Mouse (Mus musculus): ENCODE measurements around the gene Brsk2. TPM values are rescaled to one million over a fixed set of nuclear protein-coding genes. Genes with fewer than 3 reads are reported as not detected.

Brsk2 gene
- polyA plus RNA-seq, 1 experiment from 2014 or later = 1.1 TPM

GRCm38 (mm10) chr7:141934951-141935350 is 14.6 kb upstream of the Brsk2 start:
- Histone ChIP-seq H3K4me1 (no peaks in the 10 kb centered on the region), H3K27me3 (peaks cover 11% of the 10 kb centered on the region), H3K27ac (no peak overlapping the region), H3K9me3 (no peaks in the 10 kb centered on the region), H3K9ac (no peak overlapping the region), H3K4me3 (no peak overlapping the region), H3K4me2 (no peak overlapping the region), H3K36me3 (no peaks in the 10 kb centered on the region)
- 88% methylated on average over 6 of the region's 6 CpGs for WGBS
- ATAC-seq (ENCODE audit: insufficient number of reproducible peaks, insufficient read depth, low FRiP score, low TSS enrichment, low read depth) = no peak

- H3K27ac ChIP-seq = no peak overlapping the region
- no peak overlapping the region for H3K4me3 ChIP-seq
- WGBS = 70% methylated on average over 5 of the region's 5 CpGs
- no peak overlapping the region for H3K4me2 ChIP-seq
- no peaks in the 10 kb centered on the region for H3K9me3 ChIP-seq
- H3K9ac ChIP-seq = no peak overlapping the region
- no peak for ATAC-seq (ENCODE audit: insufficient number of reproducible peaks, insufficient read depth, low FRiP score, low TSS enrichment, low read depth)
- no peaks in the 10 kb centered on the region for H3K36me3 ChIP-seq
- peaks cover 46% of the 10 kb centered on the region for H3K27me3 ChIP-seq
- no peaks in the 10 kb centered on the region for H3K4me1 ChIP-seq
Measured at GRCm38 (mm10) chr7:141943444-141943843, 6.1 kb upstream of the Brsk2 start.

- peaks cover 65% of the 10 kb centered on the region for H3K27me3 ChIP-seq
- H3K4me3 ChIP-seq = no peak overlapping the region
- 16% methylated on average over 7 of the region's 7 CpGs for WGBS
- H3K9me3 ChIP-seq = no peaks in the 10 kb centered on the region
- H3K4me1 ChIP-seq = peaks cover 13% of the 10 kb centered on the region
- H3K36me3 ChIP-seq = no peaks in the 10 kb centered on the region
- no peak for ATAC-seq (ENCODE audit: insufficient number of reproducible peaks, insufficient read depth, low FRiP score, low TSS enrichment, low read depth)
- H3K9ac ChIP-seq = no peak overlapping the region
- H3K4me2 ChIP-seq = no peak overlapping the region
- no peak overlapping the region for H3K27ac ChIP-seq
Measured at GRCm38 (mm10) chr7:141945927-141946326, 3.6 kb upstream of the Brsk2 start.

DNA sequence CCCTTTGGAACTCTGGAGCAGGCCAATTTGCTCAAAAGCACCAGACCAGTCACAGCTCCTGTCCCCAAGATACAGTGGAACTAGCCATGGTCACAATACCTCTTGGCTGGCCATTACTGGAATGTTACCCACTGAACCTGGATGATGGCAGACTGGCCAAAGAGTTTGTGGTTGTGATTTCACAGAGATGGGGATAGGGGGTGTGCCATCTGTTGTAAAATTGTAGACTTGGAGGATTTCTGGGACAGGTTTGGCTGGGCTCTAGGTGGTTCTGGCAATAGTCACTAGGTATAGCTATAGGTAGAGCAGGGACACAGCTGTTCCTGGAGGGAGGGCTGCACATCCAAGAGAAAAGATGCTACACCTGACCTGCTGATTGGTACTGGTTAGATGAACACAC is 2.0 kb upstream of the Brsk2 start:
- no peaks in the 10 kb centered on the region; the same call in 1 of the 2 replicates for H3K9me3 ChIP-seq
- no peaks in the 10 kb centered on the region for H3K36me3 ChIP-seq
- H3K27me3 ChIP-seq = peaks cover 81% of the 10 kb centered on the region

DNA sequence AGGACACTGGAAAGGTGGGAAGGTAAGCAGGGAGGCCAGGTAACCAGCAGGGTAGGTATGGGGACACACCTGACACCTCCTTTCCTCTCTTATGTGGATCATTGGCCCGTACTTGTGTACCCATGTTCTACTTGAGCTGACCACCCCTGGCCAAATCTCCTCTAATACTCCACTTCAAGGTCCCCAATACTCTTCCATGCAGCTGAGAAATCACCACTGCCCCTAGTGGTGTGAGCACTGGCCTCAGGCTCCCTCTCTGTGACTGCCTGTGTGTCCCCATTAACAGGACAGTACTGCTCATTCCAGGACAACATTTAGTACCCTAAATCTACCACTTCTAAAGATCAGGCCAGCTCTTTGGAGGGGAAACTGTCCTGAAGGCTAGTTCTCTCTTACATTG is 1.5 kb upstream of the Brsk2 start:
- WGBS = 76% methylated on average over 1 of the region's 1 CpGs
- Histone ChIP-seq H3K27ac (no peak overlapping the region), H3K27me3 (peaks cover 87% of the 10 kb centered on the region), H3K4me1 (peaks cover 13% of the 10 kb centered on the region), H3K9ac (no peak overlapping the region), H3K9me3 (no peaks in the 10 kb centered on the region; the same call in 1 of the 2 replicates), H3K4me2 (no peak overlapping the region), H3K4me3 (no peak overlapping the region), H3K36me3 (no peaks in the 10 kb centered on the region)
- ATAC-seq (ENCODE audit: insufficient number of reproducible peaks, insufficient read depth, low FRiP score, low TSS enrichment, low read depth) = no peak

More for the DNA sequence above, 2.0 kb upstream of the Brsk2 start:
- Histone ChIP-seq H3K4me1 (peaks cover 13% of the 10 kb centered on the region), H3K9ac (no peak overlapping the region), H3K4me2 (no peak overlapping the region), H3K27ac (no peak overlapping the region), H3K4me3 (no peak overlapping the region)
- ATAC-seq (ENCODE audit: insufficient number of reproducible peaks, insufficient read depth, low FRiP score, low TSS enrichment, low read depth) = no peak

DNA sequence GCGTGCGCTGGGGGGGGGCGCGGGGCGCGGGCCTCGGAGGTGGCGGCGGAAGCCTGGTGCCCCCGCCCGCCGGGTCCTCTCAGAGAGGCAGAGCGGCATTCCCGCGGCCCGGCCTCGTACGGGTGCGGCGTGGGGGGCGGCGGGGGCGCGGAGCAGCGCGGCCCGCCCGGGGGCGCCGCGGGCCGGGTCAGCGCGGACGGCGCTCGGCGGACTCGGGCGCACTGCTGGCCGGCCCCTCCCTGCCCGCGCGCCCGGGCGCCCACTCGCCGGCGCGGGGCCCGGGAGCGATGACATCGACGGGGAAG is 200 bp downstream of the Brsk2 start:
- Histone ChIP-seq H3K4me2 (peak overlapping the region; percentile 87), H3K4me1 (peaks cover 13% of the 10 kb centered on the region), H3K27me3 (peaks cover 94% of the 10 kb centered on the region), H3K9ac (peak overlapping the region; percentile 70), H3K4me3 (peak overlapping the region; percentile 49), H3K27ac (no peak overlapping the region), H3K36me3 (no peaks in the 10 kb centered on the region), H3K9me3 (no peaks in the 10 kb centered on the region; the same call in 1 of the 2 replicates)
- under 1% methylated on average over 27 of the region's 54 CpGs for WGBS
- ATAC-seq (ENCODE audit: insufficient number of reproducible peaks, insufficient read depth, low FRiP score, low TSS enrichment, low read depth) = no peak

GRCm38 (mm10) chr7:141950104-141951013 is 808 bp downstream of the Brsk2 start:
- peaks cover 13% of the 10 kb centered on the region for H3K4me1 ChIP-seq
- ATAC-seq (ENCODE audit: insufficient number of reproducible peaks, insufficient read depth, low FRiP score, low TSS enrichment, low read depth) = no peak
- H3K4me2 ChIP-seq = peak overlapping the region; percentile 87
- peak overlapping the region; percentile 49 for H3K4me3 ChIP-seq
- peaks cover 95% of the 10 kb centered on the region for H3K27me3 ChIP-seq
- WGBS = 2% methylated on average over 80 of the region's 84 CpGs
- peak overlapping the region; percentile 70 for H3K9ac ChIP-seq
- H3K36me3 ChIP-seq = no peaks in the 10 kb centered on the region
- H3K27ac ChIP-seq = no peak overlapping the region
- H3K9me3 ChIP-seq = no peaks in the 10 kb centered on the region; the same call in 1 of the 2 replicates

GRCm38 (mm10) chr7:141951821-141952220 is 2.3 kb downstream of the Brsk2 start:
- Histone ChIP-seq H3K27me3 (peaks cover 87% of the 10 kb centered on the region), H3K4me2 (no peak overlapping the region), H3K4me3 (no peak overlapping the region), H3K36me3 (no peaks in the 10 kb centered on the region), H3K27ac (no peak overlapping the region), H3K9ac (no peak overlapping the region), H3K9me3 (no peaks in the 10 kb centered on the region; the same call in 1 of the 2 replicates), H3K4me1 (peaks cover 13% of the 10 kb centered on the region)
- ATAC-seq (ENCODE audit: insufficient number of reproducible peaks, insufficient read depth, low FRiP score, low TSS enrichment, low read depth) = no peak
- 91% methylated on average over 4 of the region's 4 CpGs for WGBS

- H3K4me3 ChIP-seq = no peak overlapping the region
- H3K4me2 ChIP-seq = no peak overlapping the region
- peaks cover 76% of the 10 kb centered on the region for H3K27me3 ChIP-seq
- ATAC-seq (ENCODE audit: insufficient number of reproducible peaks, insufficient read depth, low FRiP score, low TSS enrichment, low read depth) = no peak
- H3K9ac ChIP-seq = no peak overlapping the region
- H3K36me3 ChIP-seq = no peaks in the 10 kb centered on the region
- no peaks in the 10 kb centered on the region; the same call in 1 of the 2 replicates for H3K9me3 ChIP-seq
- H3K4me1 ChIP-seq = peaks cover 13% of the 10 kb centered on the region
- WGBS = 75% methylated on average over 4 of the region's 4 CpGs
- H3K27ac ChIP-seq = no peak overlapping the region
Measured at GRCm38 (mm10) chr7:141952920-141953319, 3.4 kb downstream of the Brsk2 start.

GRCm38 (mm10) chr7:141953616-141954015 is 4.1 kb downstream of the Brsk2 start:
- ATAC-seq (ENCODE audit: insufficient number of reproducible peaks, insufficient read depth, low FRiP score, low TSS enrichment, low read depth) = no peak
- Histone ChIP-seq H3K4me1 (peaks cover 13% of the 10 kb centered on the region), H3K27ac (no peak overlapping the region), H3K9me3 (no peaks in the 10 kb centered on the region; the same call in 1 of the 2 replicates), H3K27me3 (peaks cover 69% of the 10 kb centered on the region), H3K9ac (no peak overlapping the region), H3K4me2 (no peak overlapping the region), H3K4me3 (no peak overlapping the region), H3K36me3 (no peaks in the 10 kb centered on the region)
- 66% methylated on average over 6 of the region's 6 CpGs for WGBS

DNA sequence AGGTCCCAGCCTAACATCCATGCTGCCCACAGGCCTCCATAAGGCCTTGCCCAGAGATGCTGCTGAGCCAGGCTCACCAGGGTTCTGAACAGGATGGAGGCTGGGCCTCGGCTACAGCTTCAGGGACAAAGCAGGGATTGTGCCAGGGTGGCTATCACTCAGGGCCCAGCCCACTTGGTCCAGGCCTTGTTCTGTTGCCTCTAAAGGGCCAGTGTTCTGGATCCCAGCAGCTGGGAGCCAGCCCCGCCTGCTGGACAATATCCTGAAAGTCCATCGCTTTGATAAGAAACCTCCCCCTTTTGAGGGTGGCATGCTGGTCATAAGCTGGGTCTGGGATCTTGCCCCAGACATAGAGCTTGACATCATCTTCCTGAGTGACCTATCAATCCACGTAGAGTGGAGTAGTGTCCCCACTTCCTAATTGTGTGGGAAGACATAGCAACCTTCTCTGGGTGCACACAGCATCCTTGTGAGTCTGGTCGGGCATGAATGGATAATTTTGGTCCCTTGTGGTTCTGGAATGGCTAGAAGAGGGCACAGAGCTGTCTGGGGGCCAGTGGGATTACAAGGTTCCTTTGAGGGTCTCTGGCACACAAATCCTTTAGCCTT is 6.1 kb downstream of the Brsk2 start:
- no peaks in the 10 kb centered on the region; the same call in 1 of the 2 replicates for H3K9me3 ChIP-seq
- no peak for ATAC-seq (ENCODE audit: insufficient number of reproducible peaks, insufficient read depth, low FRiP score, low TSS enrichment, low read depth)
- H3K4me2 ChIP-seq = no peak overlapping the region
- no peak overlapping the region for H3K4me3 ChIP-seq
- no peaks in the 10 kb centered on the region for H3K4me1 ChIP-seq
- peaks cover 50% of the 10 kb centered on the region for H3K27me3 ChIP-seq
- H3K27ac ChIP-seq = no peak overlapping the region
- H3K36me3 ChIP-seq = no peaks in the 10 kb centered on the region
- 49% methylated on average over 5 of the region's 5 CpGs for WGBS
- no peak overlapping the region for H3K9ac ChIP-seq

DNA sequence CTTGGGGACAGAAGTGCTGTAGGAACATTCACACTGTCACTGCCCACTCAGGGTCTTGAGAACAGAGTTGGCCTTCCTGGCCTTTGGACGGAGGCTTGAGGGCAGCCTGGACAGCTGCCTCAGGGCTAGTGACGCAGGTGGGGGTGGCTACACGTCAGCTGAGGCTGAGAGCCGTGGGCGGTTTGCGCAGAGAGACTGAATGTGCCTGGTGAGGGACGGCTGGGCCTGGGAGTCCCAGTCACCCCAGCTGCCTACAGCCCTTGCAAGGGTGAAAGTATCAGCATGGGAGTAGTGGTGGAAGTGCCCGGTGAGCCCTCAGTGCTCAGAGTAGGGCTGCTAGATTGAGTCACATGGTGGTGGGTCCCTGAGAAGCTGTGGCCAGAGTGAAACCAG is 6.6 kb downstream of the Brsk2 start:
- Histone ChIP-seq H3K4me1 (no peaks in the 10 kb centered on the region), H3K36me3 (no peaks in the 10 kb centered on the region), H3K9ac (no peak overlapping the region), H3K4me2 (no peak overlapping the region), H3K27me3 (peaks cover 45% of the 10 kb centered on the region), H3K9me3 (no peaks in the 10 kb centered on the region; the same call in 1 of the 2 replicates), H3K4me3 (no peak overlapping the region), H3K27ac (no peak overlapping the region)
- 68% methylated on average over 8 of the region's 8 CpGs for WGBS
- no peak for ATAC-seq (ENCODE audit: insufficient number of reproducible peaks, insufficient read depth, low FRiP score, low TSS enrichment, low read depth)

All from embryonic facial prominence, embryonic 13.5 days (tissue).